Mouse (Mus musculus): Measurements from ENCODE around the gene Tceal6.
"Not testable (repeated sequence)": the region's sequence is repeated elsewhere in the genome, so short reads cannot be mapped to it uniquely, and the experiment has no call there.

Gene Tceal6

GRCm38 (mm10) chrX:135210436-135211221 is at the start of gene Tceal6:
Gene Tceal6, minus strand, starts transcription at chrX:135210687.
- no peak for DNase-seq (ENCODE audit: low read depth, low spot score)

DNA sequence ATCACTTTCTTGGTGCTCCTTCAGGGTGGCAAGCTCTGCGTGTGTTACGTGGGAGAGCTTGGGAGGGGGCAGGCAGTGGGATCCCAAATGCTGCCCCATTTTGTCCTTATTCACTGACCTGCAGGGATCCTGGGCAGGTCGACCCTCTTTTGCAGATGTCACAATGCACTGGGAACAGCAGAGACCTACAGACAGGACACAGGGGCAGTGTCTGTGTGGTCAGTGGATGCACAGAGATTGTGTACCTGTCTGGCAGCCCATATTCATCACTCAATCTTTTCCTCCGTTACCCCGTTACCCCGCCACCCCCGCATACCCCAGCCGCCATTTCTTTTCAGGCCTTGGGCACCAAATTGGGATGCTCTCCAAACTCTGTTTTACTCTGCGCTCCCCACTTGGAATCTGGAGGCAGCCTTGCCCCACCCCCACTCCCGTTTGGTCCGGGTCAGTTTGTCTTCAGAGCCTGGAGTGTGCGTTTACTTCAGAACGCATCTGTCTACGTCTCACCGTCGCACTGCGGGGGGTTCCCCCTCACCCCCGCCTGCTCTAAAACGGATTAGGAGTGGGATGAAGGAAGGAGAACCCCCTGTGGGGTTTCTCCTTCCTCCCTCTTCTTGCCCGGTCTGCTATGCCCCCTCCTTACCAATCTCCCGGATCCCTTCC is 583 bp downstream of the Tceal6 start:
- DNase-seq (ENCODE audit: low read depth, low spot score) = not testable (repeated sequence)

- DNase-seq (ENCODE audit: low read depth, low spot score) = not testable (repeated sequence)
Observed at GRCm38 (mm10) chrX:135189924-135190323, 20.6 kb downstream of the Tceal6 start.

GRCm38 (mm10) chrX:135188661-135189060 is 21.8 kb downstream of the Tceal6 start:
- not testable (repeated sequence) for DNase-seq (ENCODE audit: low read depth, low spot score)

DNA sequence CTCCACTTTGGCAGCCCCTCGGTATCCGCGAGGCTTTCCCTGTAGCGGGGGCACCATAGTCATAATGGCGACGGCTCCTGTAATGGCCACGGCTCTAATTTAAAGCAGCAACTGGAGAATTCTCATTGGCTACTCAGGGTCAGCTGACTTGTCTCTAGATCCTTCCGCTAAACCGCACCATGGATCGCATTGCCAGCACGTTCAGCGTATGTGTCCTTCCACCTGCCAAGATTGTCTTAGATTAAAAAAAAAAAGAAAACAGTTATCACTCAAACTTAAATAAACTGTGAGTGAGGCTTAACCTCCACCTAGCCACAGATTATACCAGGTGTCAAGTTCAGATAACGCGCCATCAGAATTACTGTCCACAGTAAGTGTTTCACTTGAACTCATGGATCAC is 33.0 kb downstream of the Tceal6 start, which contains the start of gene Gm15023:
Gene Gm15023, minus strand, starts transcription at position 101 of the 400 bp plus-strand sequence.
- DNase-seq (ENCODE audit: low read depth, low spot score) = not testable (repeated sequence)
